Mouse (Mus musculus): ENCODE results near the gene Prl2b1.

Prl2b1 gene

DNA sequence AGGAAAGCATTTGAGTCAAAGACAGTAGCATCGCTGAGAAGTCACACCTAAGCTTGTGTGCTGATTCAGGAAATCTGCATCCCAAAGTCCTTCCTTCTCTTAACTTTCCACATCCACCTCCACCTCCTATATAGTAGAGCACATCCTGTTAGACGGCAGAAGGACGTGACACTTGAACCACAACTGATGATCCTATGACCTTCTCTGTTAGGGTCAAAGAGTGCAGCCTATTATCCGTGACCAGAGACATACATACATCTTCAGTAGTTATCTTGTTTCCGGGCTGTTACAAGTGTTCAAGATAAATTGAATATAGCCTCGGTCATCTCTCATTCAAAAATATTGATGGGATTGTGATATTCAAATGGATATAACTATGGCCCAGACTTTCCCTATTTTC, at the start of gene Prl2b1:
TSS of gene Prl2b1 (minus strand) at position 101 of the 400 bp plus-strand sequence.
- DNase-seq (ENCODE audit: low spot score in 2 of 2): no peak

- no peak for DNase-seq (ENCODE audit: low spot score in 2 of 2)
Measured at GRCm38 (mm10) chr13:27438588-27438987, 47.9 kb upstream of the Prl2b1 start, which contains the start of gene Prl8a6. TSS of gene Prl8a6 (minus strand) at chr13:27438688.

DNA sequence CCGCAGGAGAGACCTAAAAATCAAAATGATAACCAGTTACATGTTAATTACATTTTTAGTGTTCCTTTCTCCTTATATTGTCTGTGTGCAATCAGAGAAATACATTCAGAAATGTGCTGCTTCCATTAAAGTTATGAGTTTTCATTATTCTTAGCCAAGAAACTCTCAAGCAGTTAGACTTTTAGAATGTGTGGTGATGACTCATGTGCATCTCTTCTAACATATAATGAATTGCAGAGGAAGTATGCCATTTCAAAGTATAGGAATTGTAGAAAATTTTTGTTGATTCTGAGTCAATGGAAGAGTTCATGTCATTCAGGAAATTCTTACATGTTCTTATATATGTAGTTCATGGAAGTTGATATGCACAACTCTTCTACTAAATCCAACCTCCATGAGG, 42.5 kb upstream of the Prl2b1 start:
- no peak for DNase-seq (ENCODE audit: low spot score in 2 of 2)

GRCm38 (mm10) chr13:27413640-27414039, 23.0 kb upstream of the Prl2b1 start:
- DNase-seq (ENCODE audit: low spot score in 2 of 2): no peak

DNA sequence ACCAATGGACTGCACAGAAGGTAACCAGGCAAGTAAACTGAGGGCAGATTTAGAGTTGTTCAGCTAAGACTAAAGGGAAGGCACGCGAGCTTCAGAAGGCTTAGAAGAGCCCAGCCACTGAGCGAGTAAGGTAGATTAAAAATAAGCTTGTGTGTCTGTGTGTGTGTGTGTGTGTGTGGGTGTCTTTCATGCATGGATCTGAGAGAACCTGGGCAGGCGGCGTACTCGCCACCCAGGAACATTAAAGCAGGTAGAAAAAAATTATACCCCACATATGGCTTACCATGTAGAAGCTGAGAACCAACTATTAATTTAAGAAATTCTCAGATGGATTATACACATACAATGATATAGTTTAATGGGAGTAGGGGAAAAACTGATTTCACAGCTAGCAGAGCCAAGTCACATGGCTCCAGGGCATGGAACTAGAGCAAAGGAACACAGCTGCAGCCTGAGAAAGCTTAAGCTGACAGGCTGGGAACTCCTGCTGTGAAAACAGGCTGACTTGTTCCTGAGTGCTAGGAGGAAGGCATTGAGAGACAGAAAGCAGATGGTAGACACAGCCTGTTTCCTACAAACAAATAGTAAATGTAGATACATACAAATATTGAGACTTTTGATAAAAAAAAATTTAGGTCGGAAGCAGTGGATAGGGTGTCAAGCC, 8.5 kb upstream of the Prl2b1 start:
- no peak for DNase-seq (ENCODE audit: low spot score in 2 of 2)

DNA sequence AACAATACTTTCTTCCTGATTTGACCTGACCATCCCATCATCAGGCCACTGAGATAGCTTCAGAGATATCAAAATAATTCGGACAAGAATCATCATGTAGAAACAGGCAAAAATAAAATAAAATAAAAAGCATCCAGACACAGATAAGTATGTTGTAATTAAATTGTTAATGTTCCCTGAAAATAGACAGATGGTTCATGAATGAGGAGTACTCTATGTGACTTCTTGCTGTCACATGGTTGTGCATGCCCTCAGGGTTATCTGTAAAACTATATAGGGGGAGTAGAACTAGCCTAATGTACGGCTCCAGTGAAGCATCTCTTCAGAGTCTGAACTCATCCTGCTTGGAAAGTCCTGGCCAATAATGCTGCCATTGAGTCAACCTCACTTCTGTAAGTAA, 45.3 kb downstream of the Prl2b1 start, which contains the start of gene Prl8a2:
TSS of gene Prl8a2 (plus strand) at position 301 of the 400 bp plus-strand sequence.
- DNase-seq (ENCODE audit: low spot score in 2 of 2): no peak

GRCm38 (mm10) chr13:27342733-27343275, 47.8 kb downstream of the Prl2b1 start:
- no peak for DNase-seq (ENCODE audit: low spot score in 2 of 2)

DNA sequence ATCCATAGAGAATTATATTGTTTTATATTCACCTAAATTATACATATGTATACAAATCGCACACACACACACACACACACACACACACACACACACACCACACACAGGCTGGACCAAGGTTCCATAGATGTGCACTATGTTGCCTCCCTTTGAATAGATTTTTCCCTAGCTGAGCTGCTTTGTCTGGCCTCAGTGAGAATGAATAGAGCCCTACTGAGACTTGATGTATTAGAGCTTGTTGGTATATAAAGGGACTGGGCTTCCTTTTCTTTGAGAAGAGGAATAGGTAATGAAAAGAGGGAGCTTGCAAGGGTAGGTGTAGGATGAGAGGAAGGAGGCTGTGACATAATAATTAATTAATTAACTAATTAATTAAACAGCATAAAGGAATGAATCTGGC, 55.7 kb downstream of the Prl2b1 start:
- no peak for DNase-seq (ENCODE audit: low spot score in 2 of 2)

Measured in spleen, postnatal 36 days (tissue).